Mouse (Mus musculus) midbrain, embryonic 10.5 days (tissue): Measurements from ENCODE around the gene 1700001P01Rik. TPM values are rescaled to one million over a fixed set of nuclear protein-coding genes. Genes with fewer than 3 reads are reported as not detected.

Source experiments
- DNase-seq: peaks from one replicate; pipeline ENCODE4 v3.0.0-alpha.2; 2017; ENCODE audit warnings: low spot score
- H3K27ac ChIP-seq: fragments of 300-500 bp; sonication (generic); replicated peaks from 2 replicates; pipeline ENCODE4 v1.5.1; 2016; ENCODE audit warnings: mild to moderate bottlenecking
- H3K27me3 ChIP-seq: fragments of 300-500 bp; sonication (generic); 2 replicates; pipeline ENCODE4 v1.6.1; 2016; ENCODE audit warnings: low read depth, mild to moderate bottlenecking; ENCODE audit not compliant: poor library complexity, severe bottlenecking
- H3K36me3 ChIP-seq: fragments of 300-500 bp; sonication (generic); 2 replicates; pipeline ENCODE4 v1.6.1; 2016; ENCODE audit warnings: mild to moderate bottlenecking, moderate library complexity
- H3K4me1 ChIP-seq: fragments of 300-500 bp; sonication (generic); 2 replicates; pipeline ENCODE4 v1.6.1; 2016
- H3K4me3 ChIP-seq: fragments of 300-500 bp; sonication (generic); 2 replicates; pipeline ENCODE4 v1.5.1; 2016; ENCODE audit warnings: mild to moderate bottlenecking, moderate library complexity
- H3K9me3 ChIP-seq: fragments of 300-500 bp; sonication (generic); replicated peaks from 2 replicates; pipeline ENCODE4 v1.6.1; 2016; ENCODE audit warnings: mild to moderate bottlenecking
- WGBS: fragments of 180-500 bp; shearing (Covaris S2); methylation state at CpG from one replicate; pipeline ENCODE4 v1.1.7; 2016; 5-methylcytosine and 5-hydroxymethylcytosine counted together
- polyA plus RNA-seq: library from polyadenylated mRNA; unstranded; fragments of >200 nt; fragmentation: Nextera tagmentation; extraction: Ambion mirVana; gene quantifications from 2 replicates; pipeline ENCODE4 v1.2.1, GENCODE M21; 2016

1700001P01Rik gene
- polyA plus RNA-seq, 1 experiment from 2014 or later = 0.20 TPM

GRCm38 (mm10) chr11:97748496-97748895 lies 27.2 kb downstream of the 1700001P01Rik start:
- peaks cover 75% of the 10 kb centered on the region for H3K36me3 ChIP-seq
- peaks cover 4% of the 10 kb centered on the region; the same call in 1 of the 2 replicates for H3K9me3 ChIP-seq
- peaks cover 7% of the 10 kb centered on the region for H3K4me1 ChIP-seq
- H3K27me3 ChIP-seq = no peaks in the 10 kb centered on the region
- H3K4me3 ChIP-seq = no peak overlapping the region
- H3K27ac ChIP-seq = no peak overlapping the region
- no peak for DNase-seq
- WGBS = 88% methylated on average over 5 of the region's 5 CpGs

- H3K36me3 ChIP-seq = peaks cover 68% of the 10 kb centered on the region
Observed at GRCm38 (mm10) chr11:97747773-97748172, 27.9 kb downstream of the 1700001P01Rik start.

GRCm38 (mm10) chr11:97745331-97745721 lies 30.4 kb downstream of the 1700001P01Rik start:
- no peak for DNase-seq
- WGBS = 14% methylated on average over 13 of the region's 13 CpGs
- H3K27me3 ChIP-seq = no peaks in the 10 kb centered on the region
- peaks cover 24% of the 10 kb centered on the region for H3K4me1 ChIP-seq
- peak overlapping the region; percentile 90 for H3K4me3 ChIP-seq
- no peaks in the 10 kb centered on the region for H3K9me3 ChIP-seq
- peak overlapping the region; percentile 98 for H3K27ac ChIP-seq
- peaks cover 44% of the 10 kb centered on the region for H3K36me3 ChIP-seq

More at GRCm38 (mm10) chr11:97747773-97748172, 27.9 kb downstream of the 1700001P01Rik start:
- no peak for DNase-seq
- H3K27me3 ChIP-seq = no peaks in the 10 kb centered on the region
- peaks cover 14% of the 10 kb centered on the region for H3K4me1 ChIP-seq
- H3K4me3 ChIP-seq = no peak overlapping the region
- no peak overlapping the region for H3K27ac ChIP-seq
- 87% methylated on average over 8 of the region's 8 CpGs for WGBS
- H3K9me3 ChIP-seq = peaks cover 4% of the 10 kb centered on the region; the same call in 1 of the 2 replicates

- peak overlapping the region; percentile 98 for H3K27ac ChIP-seq
- no peaks in the 10 kb centered on the region for H3K9me3 ChIP-seq
- H3K27me3 ChIP-seq = no peaks in the 10 kb centered on the region
- peaks cover 39% of the 10 kb centered on the region for H3K36me3 ChIP-seq
- H3K4me1 ChIP-seq = peaks cover 28% of the 10 kb centered on the region
- under 1% methylated on average over 45 of the region's 57 CpGs for WGBS
- peak overlapping the region; percentile 90 for H3K4me3 ChIP-seq
- DNase-seq = peak; percentile 99
Observed at GRCm38 (mm10) chr11:97744718-97745330, 30.9 kb downstream of the 1700001P01Rik start.

- Histone ChIP-seq H3K36me3 (peaks cover 33% of the 10 kb centered on the region), H3K4me1 (peaks cover 28% of the 10 kb centered on the region), H3K9me3 (no peaks in the 10 kb centered on the region), H3K4me3 (peak within 1 kb of the TSS; percentile 90), H3K27me3 (no peaks in the 10 kb centered on the region), H3K27ac (peak within 1 kb of the TSS; percentile 98)
- no peak for DNase-seq
- under 1% methylated on average over 54 of the region's 63 CpGs for WGBS
Observed at GRCm38 (mm10) chr11:97744063-97744717, 31.5 kb downstream of the 1700001P01Rik start, which contains the start of gene Pip4k2b. Gene Pip4k2b, minus strand, starts transcription at chr11:97744704.

DNA sequence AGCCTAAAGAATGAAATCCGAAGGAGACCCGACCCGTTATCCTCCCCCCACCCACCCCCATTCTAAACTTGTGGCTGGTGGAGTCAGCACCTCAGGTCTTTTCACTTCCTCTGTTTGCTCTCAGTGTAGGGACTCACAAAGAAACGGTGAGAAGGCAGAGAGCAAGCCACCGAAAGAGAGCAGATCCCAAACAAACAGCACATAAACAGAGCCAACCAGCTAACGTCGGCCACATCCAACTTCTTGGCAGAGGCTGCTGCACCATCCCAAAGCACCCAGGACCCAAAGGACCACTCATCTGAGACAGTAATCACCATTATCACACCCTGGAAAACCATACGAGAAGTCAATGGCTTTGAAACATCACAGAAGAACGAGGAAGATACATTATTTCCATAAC lies 32.3 kb downstream of the 1700001P01Rik start:
- Histone ChIP-seq H3K27ac (peak overlapping the region; percentile 98; the same call in 1 of the 2 replicates), H3K4me3 (peak overlapping the region; percentile 90), H3K4me1 (peaks cover 28% of the 10 kb centered on the region), H3K9me3 (no peaks in the 10 kb centered on the region), H3K36me3 (peaks cover 27% of the 10 kb centered on the region), H3K27me3 (no peaks in the 10 kb centered on the region)
- no peak for DNase-seq
- 55% methylated on average over 9 of the region's 9 CpGs for WGBS

DNA sequence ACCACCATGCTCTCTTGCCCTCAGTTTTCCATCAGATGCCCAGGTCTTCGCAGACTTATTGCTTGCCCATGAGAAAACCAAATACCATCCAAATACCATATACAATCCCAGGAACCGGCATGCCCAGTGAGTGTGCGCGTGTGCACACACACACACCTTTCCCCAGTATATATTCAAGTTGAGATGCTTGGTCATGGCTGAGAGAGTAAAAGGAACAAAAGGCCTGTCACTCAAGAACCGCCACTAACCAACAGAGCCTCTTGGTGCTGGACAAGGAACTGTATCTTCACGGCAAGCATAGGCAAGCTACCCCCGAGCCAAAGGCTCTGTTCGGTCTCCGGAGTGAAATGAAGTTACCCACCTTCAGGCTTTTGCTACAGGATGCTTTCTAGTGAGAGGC lies 33.1 kb downstream of the 1700001P01Rik start:
- Histone ChIP-seq H3K36me3 (peaks cover 19% of the 10 kb centered on the region), H3K4me1 (peaks cover 28% of the 10 kb centered on the region), H3K4me3 (peak overlapping the region; percentile 90), H3K27me3 (no peaks in the 10 kb centered on the region), H3K27ac (0 out of 2 replicates have a peak overlapping the region, but pooled peaks have one; percentile 13), H3K9me3 (no peaks in the 10 kb centered on the region)
- DNase-seq = no peak
- WGBS = 85% methylated on average over 9 of the region's 9 CpGs

- Histone ChIP-seq H3K4me3 (peak overlapping the region; percentile 90), H3K27ac (no peak overlapping the region), H3K27me3 (no peaks in the 10 kb centered on the region), H3K36me3 (peaks cover 14% of the 10 kb centered on the region), H3K9me3 (no peaks in the 10 kb centered on the region), H3K4me1 (peaks cover 28% of the 10 kb centered on the region)
- WGBS = 91% methylated on average over 5 of the region's 5 CpGs
- no peak for DNase-seq
Observed at GRCm38 (mm10) chr11:97742157-97742556, 33.6 kb downstream of the 1700001P01Rik start.

DNA sequence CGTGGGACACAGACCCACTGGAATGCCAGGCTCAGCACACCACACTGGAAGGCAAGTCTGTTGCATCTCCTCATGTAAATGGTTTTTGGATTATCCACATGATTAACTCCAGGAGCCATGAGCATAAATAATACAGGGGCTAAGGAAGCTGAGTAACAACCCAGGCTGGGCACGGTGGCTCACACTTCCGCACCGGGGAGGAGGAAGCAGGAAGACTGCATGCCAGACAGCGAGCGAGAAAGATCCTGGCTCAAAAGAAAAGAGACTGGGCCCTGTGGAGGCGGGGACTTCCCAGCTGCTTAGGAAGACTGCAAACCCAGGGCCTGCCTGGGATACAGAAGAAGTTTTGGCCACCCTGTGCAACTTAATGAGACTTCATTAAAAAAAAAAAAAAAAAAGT lies 35.5 kb downstream of the 1700001P01Rik start:
- 52% methylated on average over 7 of the region's 7 CpGs for WGBS
- peaks cover 28% of the 10 kb centered on the region for H3K4me1 ChIP-seq
- no peak for DNase-seq
- H3K27ac ChIP-seq = no peak overlapping the region
- no peak overlapping the region for H3K4me3 ChIP-seq
- no peaks in the 10 kb centered on the region for H3K36me3 ChIP-seq
- no peaks in the 10 kb centered on the region for H3K9me3 ChIP-seq
- H3K27me3 ChIP-seq = no peaks in the 10 kb centered on the region

- 91% methylated on average over 3 of the region's 3 CpGs for WGBS
- Histone ChIP-seq H3K4me1 (peaks cover 30% of the 10 kb centered on the region), H3K9me3 (no peaks in the 10 kb centered on the region)
Observed at GRCm38 (mm10) chr11:97739155-97739554, 36.6 kb downstream of the 1700001P01Rik start.

GRCm38 (mm10) chr11:97738703-97739102 lies 37.0 kb downstream of the 1700001P01Rik start:
- H3K9me3 ChIP-seq = no peaks in the 10 kb centered on the region
- H3K27me3 ChIP-seq = no peaks in the 10 kb centered on the region
- peaks cover 30% of the 10 kb centered on the region for H3K4me1 ChIP-seq
- no peaks in the 10 kb centered on the region for H3K36me3 ChIP-seq
- WGBS = 71% methylated on average over 6 of the region's 6 CpGs
- no peak overlapping the region for H3K4me3 ChIP-seq
- no peak overlapping the region for H3K27ac ChIP-seq
- no peak for DNase-seq

More at GRCm38 (mm10) chr11:97739155-97739554, 36.6 kb downstream of the 1700001P01Rik start:
- DNase-seq = no peak
- no peaks in the 10 kb centered on the region for H3K36me3 ChIP-seq
- H3K27me3 ChIP-seq = no peaks in the 10 kb centered on the region
- no peak overlapping the region for H3K4me3 ChIP-seq
- H3K27ac ChIP-seq = no peak overlapping the region

DNA sequence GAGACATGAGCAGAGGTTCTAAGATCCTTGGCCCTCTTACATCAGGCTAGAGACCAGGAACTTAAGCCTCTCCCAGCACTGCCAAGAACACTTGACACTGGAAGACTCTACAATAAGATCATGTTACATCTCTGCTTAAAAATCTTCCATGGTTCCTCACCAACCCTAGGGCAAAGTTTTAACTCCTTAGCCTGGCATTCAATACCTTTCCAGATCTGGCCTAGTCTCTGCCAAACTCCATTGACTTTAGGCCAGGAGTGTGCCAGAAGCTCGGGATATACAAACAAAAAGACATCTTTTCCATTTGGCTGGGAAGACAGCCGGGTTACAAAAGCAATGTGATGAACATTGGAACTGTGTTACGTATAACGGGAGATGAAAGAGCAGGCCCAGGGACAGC lies 38.1 kb downstream of the 1700001P01Rik start:
- WGBS = 88% methylated on average over 4 of the region's 4 CpGs
- H3K27me3 ChIP-seq = no peaks in the 10 kb centered on the region
- no peak overlapping the region for H3K27ac ChIP-seq
- H3K4me1 ChIP-seq = peaks cover 21% of the 10 kb centered on the region
- no peak for DNase-seq
- H3K9me3 ChIP-seq = no peaks in the 10 kb centered on the region
- peaks cover under 1% of the 10 kb centered on the region; the same call in 1 of the 2 replicates for H3K36me3 ChIP-seq
- H3K4me3 ChIP-seq = no peak overlapping the region

DNA sequence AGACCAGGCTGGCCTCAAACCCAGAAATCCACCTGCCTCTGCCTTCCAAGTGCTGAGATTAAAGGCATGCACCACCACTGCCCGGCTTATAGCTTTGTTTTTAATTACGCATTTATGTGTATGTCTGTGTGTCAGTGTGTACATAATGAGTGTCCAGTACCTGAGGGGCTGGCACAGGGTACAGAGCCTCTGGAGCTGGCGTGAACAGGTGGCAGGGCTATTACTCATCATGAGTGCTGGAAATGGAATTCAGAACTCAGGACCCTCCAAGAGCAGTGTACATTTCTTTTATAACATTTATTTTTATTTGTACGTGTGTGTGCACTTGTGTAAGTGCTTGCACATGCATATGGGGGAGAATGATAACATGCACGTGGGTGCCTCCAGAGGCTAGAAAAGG lies 39.1 kb downstream of the 1700001P01Rik start:
- Histone ChIP-seq H3K4me1 (peaks cover 15% of the 10 kb centered on the region), H3K27me3 (no peaks in the 10 kb centered on the region), H3K4me3 (no peak overlapping the region), H3K27ac (no peak overlapping the region), H3K9me3 (no peaks in the 10 kb centered on the region), H3K36me3 (peaks cover 10% of the 10 kb centered on the region)
- no peak for DNase-seq
- 90% methylated on average over 5 of the region's 5 CpGs for WGBS
